Mouse (Mus musculus) liver, embryonic 16.5 days (tissue): ENCODE measurements around the gene Nin. TPM values are rescaled to one million over a fixed set of nuclear protein-coding genes. Genes with fewer than 3 reads are reported as not detected.

Experiments used
- ATAC-seq: fragments of 200-750 bp; cut with Nextera tagmentation; 2 replicates; pipeline ENCODE4 v1.8.0; 2017; ENCODE audit warnings: low read depth, mild to moderate bottlenecking, moderate number of reproducible peaks, moderate library complexity
- H3K27ac ChIP-seq: fragments of 300-500 bp; sonication (generic); 2 replicates; pipeline ENCODE4 v1.5.1; 2014; ENCODE audit warnings: mild to moderate bottlenecking, low read length
- H3K27me3 ChIP-seq: fragments of 300-500 bp; sonication (generic); 2 replicates; pipeline ENCODE4 v1.6.1; 2014; ENCODE audit warnings: low read depth, low read length, mixed read lengths; ENCODE audit not compliant: control insufficient read depth, insufficient read depth
- H3K36me3 ChIP-seq: fragments of 300-500 bp; sonication (generic); 2 replicates; pipeline ENCODE4 v1.6.1; 2014; ENCODE audit warnings: mild to moderate bottlenecking; ENCODE audit not compliant: control insufficient read depth, insufficient read depth
- H3K4me1 ChIP-seq: fragments of 300-500 bp; sonication (generic); 2 replicates; pipeline ENCODE4 v1.6.1; 2014; ENCODE audit warnings: low read depth, low read length, mixed read lengths; ENCODE audit not compliant: control insufficient read depth
- H3K4me2 ChIP-seq: fragments of 300-500 bp; sonication (generic); 2 replicates; pipeline ENCODE4 v1.6.1; 2014; ENCODE audit warnings: low read depth, low read length, mixed read lengths
- H3K4me3 ChIP-seq: fragments of 300-500 bp; sonication (generic); 2 replicates; pipeline ENCODE4 v1.5.1; 2014; ENCODE audit warnings: low read depth, mild to moderate bottlenecking, low read length
- H3K9ac ChIP-seq: fragments of 300-500 bp; sonication (generic); 2 replicates; pipeline ENCODE4 v1.6.1; 2014; ENCODE audit warnings: low read depth, low read length
- H3K9me3 ChIP-seq: fragments of 300-500 bp; sonication (generic); replicated peaks from 2 replicates; pipeline ENCODE4 v1.6.1; 2016; ENCODE audit warnings: low read length; ENCODE audit not compliant: control insufficient read depth
- WGBS: fragments of 180-500 bp; shearing (Covaris S2); extraction: QIAGEN DNeasy Blood & Tissue Kit; methylation state at CpG from one replicate; pipeline ENCODE4 v1.1.7; 2014; ENCODE audit not compliant: insufficient replicate concordance; 5-methylcytosine and 5-hydroxymethylcytosine counted together
- polyA plus RNA-seq: library from polyadenylated mRNA; unstranded; fragments of >200 nt; fragmentation: Nextera tagmentation; extraction: Ambion mirVana; gene quantifications from 2 replicates; pipeline ENCODE4 v1.2.1, GENCODE M21; 2015

Nin gene
- polyA plus RNA-seq, 1 experiment from 2014 or later = 3.1 TPM

DNA sequence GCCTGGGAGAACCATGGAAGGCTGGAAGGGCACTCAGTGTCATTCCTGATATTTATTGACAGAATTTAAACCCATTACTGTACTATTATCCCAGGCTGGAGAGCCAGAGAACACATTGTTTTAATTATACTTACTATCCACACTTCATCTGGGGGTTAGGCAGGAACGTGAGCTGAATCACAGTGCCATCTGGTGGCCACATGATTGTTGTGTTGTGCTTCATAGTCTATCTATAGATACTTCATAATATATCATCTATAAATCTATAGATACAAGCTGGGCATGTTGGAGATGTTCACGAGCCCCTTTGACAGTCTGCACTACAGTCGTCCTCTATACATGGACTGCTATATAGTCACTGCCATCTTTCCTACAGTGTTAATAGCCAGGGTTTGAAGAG, 51.4 kb downstream of the Nin start:
- 22% methylated on average over 3 of the region's 3 CpGs for WGBS
- no peaks in the 10 kb centered on the region for H3K4me1 ChIP-seq
- no peaks in the 10 kb centered on the region for H3K36me3 ChIP-seq
- H3K9me3 ChIP-seq = no peaks in the 10 kb centered on the region
- H3K4me2 ChIP-seq = no peak overlapping the region
- no peak overlapping the region for H3K27ac ChIP-seq
- ATAC-seq = no peak
- no peak overlapping the region for H3K9ac ChIP-seq
- H3K27me3 ChIP-seq = no peaks in the 10 kb centered on the region
- no peak overlapping the region for H3K4me3 ChIP-seq

- H3K4me1 ChIP-seq = no peaks in the 10 kb centered on the region
- no peak overlapping the region for H3K4me3 ChIP-seq
- H3K4me2 ChIP-seq = no peak overlapping the region
- no peaks in the 10 kb centered on the region for H3K9me3 ChIP-seq
- H3K36me3 ChIP-seq = no peaks in the 10 kb centered on the region
- H3K27me3 ChIP-seq = no peaks in the 10 kb centered on the region
- H3K27ac ChIP-seq = no peak overlapping the region
- no peak for ATAC-seq
- H3K9ac ChIP-seq = no peak overlapping the region
- WGBS = 72% methylated on average over 14 of the region's 14 CpGs
These were observed 54.3 kb downstream of the Nin start for GRCm38 (mm10) chr12:70058956-70059851.

GRCm38 (mm10) chr12:70050699-70051098, 62.8 kb downstream of the Nin start:
- WGBS = 70% methylated on average over 7 of the region's 7 CpGs
- no peak overlapping the region for H3K9ac ChIP-seq
- no peaks in the 10 kb centered on the region for H3K9me3 ChIP-seq
- no peaks in the 10 kb centered on the region for H3K27me3 ChIP-seq
- no peaks in the 10 kb centered on the region for H3K36me3 ChIP-seq
- H3K27ac ChIP-seq = no peak overlapping the region
- no peak overlapping the region for H3K4me2 ChIP-seq
- ATAC-seq = no peak
- H3K4me1 ChIP-seq = no peaks in the 10 kb centered on the region
- H3K4me3 ChIP-seq = no peak overlapping the region

DNA sequence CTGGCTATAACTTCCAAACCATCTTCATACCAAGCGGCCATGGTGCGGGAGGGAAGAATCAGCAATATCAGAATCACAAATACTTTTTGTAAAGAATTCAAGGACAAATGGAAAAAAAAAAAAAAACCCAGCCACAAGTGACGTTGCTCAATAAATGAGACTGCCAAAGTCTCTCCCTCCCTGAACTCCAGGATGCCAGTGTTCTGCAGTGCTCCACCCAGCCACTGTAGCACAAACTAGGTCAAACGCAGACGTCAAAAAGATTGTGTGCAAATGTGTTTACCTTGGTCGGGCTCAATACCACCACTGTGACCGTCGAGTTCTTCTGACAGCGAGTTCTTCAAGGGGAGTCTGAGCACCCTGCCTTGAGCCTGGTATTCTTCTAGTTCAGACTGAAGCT, 64.8 kb downstream of the Nin start:
- WGBS = 66% methylated on average over 9 of the region's 9 CpGs

DNA sequence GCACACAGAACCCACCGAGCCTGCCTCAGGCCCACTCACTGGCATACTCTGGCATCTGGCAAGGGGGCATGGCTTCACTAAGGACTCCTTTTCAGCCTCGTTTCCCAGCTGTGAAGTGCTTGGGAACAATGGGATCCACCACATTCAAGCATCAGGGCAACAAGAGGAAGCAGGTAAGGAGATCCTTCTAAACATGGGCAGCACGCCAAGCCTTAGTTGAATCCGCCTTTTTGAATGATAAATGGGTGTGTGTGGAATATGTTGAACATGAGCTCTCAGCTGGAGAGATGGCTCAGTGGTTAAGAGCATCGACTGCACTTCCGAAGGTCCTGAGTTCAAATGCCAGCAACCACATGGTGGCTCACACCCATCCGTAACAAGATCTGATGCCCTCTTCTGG, 66.2 kb downstream of the Nin start:
- no peaks in the 10 kb centered on the region for H3K4me1 ChIP-seq
- ATAC-seq = no peak
- H3K27me3 ChIP-seq = no peaks in the 10 kb centered on the region
- no peak overlapping the region for H3K4me2 ChIP-seq
- H3K36me3 ChIP-seq = no peaks in the 10 kb centered on the region
- WGBS = 72% methylated on average over 7 of the region's 7 CpGs
- no peak overlapping the region for H3K9ac ChIP-seq
- H3K4me3 ChIP-seq = no peak overlapping the region
- H3K27ac ChIP-seq = no peak overlapping the region
- no peaks in the 10 kb centered on the region for H3K9me3 ChIP-seq

More for the DNA sequence above, 64.8 kb downstream of the Nin start:
- H3K4me3 ChIP-seq = no peak overlapping the region
- no peaks in the 10 kb centered on the region for H3K4me1 ChIP-seq
- no peak overlapping the region for H3K27ac ChIP-seq
- H3K36me3 ChIP-seq = no peaks in the 10 kb centered on the region
- no peaks in the 10 kb centered on the region for H3K27me3 ChIP-seq
- H3K9ac ChIP-seq = no peak overlapping the region
- no peak overlapping the region for H3K4me2 ChIP-seq
- no peak for ATAC-seq
- no peaks in the 10 kb centered on the region for H3K9me3 ChIP-seq

GRCm38 (mm10) chr12:70044353-70044752, 69.2 kb downstream of the Nin start:
- 68% methylated on average over 4 of the region's 4 CpGs for WGBS
- Histone ChIP-seq H3K27ac (no peak overlapping the region), H3K4me1 (no peaks in the 10 kb centered on the region), H3K36me3 (no peaks in the 10 kb centered on the region), H3K27me3 (no peaks in the 10 kb centered on the region), H3K4me2 (no peak overlapping the region), H3K4me3 (no peak overlapping the region), H3K9me3 (no peaks in the 10 kb centered on the region), H3K9ac (no peak overlapping the region)
- ATAC-seq = no peak

- H3K4me1 ChIP-seq = no peaks in the 10 kb centered on the region
- no peaks in the 10 kb centered on the region for H3K9me3 ChIP-seq
- no peaks in the 10 kb centered on the region for H3K27me3 ChIP-seq
- H3K4me3 ChIP-seq = no peak overlapping the region
- ATAC-seq = no peak
- no peak overlapping the region for H3K27ac ChIP-seq
- H3K9ac ChIP-seq = no peak overlapping the region
- 81% methylated on average over 13 of the region's 13 CpGs for WGBS
- 0 out of 2 replicates have a peak, but pooled peaks cover under 1% of the 10 kb centered on the region for H3K36me3 ChIP-seq
- no peak overlapping the region for H3K4me2 ChIP-seq
These were observed 70.1 kb downstream of the Nin start for GRCm38 (mm10) chr12:70043421-70043820.

- Histone ChIP-seq H3K4me3 (no peak overlapping the region), H3K27me3 (no peaks in the 10 kb centered on the region), H3K27ac (no peak overlapping the region), H3K4me1 (no peaks in the 10 kb centered on the region), H3K9ac (no peak overlapping the region), H3K36me3 (0 out of 2 replicates have a peak, but pooled peaks cover 4% of the 10 kb centered on the region), H3K9me3 (no peaks in the 10 kb centered on the region), H3K4me2 (no peak overlapping the region)
- 74% methylated on average over 6 of the region's 6 CpGs for WGBS
- no peak for ATAC-seq
These were observed 72.5 kb downstream of the Nin start for GRCm38 (mm10) chr12:70040981-70041380.

DNA sequence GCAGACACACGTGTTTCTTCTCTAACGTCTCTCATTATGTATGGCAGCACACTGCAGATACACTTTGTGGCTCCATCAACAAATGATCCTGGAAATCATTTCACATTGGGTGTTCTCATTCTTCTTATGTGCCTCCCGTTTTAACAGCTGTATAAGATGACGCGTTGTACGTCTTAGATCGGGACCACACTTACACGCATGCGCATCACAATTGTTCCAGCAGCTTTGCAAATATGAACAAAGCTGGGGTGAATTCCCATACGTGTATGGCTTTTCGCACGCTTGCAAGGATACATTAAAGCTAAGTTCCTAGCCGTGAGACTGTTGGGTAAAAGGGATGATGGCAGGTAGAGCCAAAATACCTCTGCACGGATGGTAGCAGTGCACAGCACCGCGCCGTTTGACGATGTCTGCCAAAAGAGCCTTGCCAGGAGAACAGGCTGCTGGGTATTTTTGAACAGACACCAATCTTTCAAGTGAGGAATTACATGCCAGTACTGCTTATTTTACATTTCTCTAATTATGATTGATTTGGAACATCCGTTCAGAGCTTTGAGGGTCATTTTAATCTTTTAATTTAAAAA, 76.7 kb downstream of the Nin start:
- no peak overlapping the region for H3K4me3 ChIP-seq
- no peak for ATAC-seq
- 0 out of 2 replicates have a peak, but pooled peaks cover 4% of the 10 kb centered on the region for H3K36me3 ChIP-seq
- no peak overlapping the region for H3K9ac ChIP-seq
- no peaks in the 10 kb centered on the region for H3K4me1 ChIP-seq
- no peak overlapping the region for H3K4me2 ChIP-seq
- H3K27me3 ChIP-seq = no peaks in the 10 kb centered on the region
- 83% methylated on average over 19 of the region's 19 CpGs for WGBS
- no peaks in the 10 kb centered on the region for H3K9me3 ChIP-seq
- no peak overlapping the region for H3K27ac ChIP-seq
